Mouse (Mus musculus): ENCODE results near the gene Art5.

DNA sequence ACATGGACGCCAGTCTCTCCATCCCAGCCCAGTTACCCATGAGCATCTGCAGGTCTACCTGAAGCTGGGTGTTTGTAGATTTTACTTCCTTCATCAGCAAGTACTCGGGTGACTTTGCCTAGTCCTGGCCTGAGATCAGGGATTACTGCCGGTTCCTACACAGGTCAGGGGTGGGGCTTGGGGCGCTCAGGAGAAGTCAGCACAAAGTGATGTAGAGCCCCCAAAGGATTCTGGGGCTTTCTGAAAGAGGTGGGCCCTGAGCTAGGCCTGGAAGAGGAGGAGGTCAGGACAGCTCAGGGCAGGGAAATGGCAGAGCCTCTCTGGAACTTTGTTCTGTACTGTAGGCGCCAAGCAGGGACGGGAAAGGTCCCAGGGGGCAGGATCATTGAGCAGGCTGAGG, 6.6 kb downstream of the Art5 start:
- TF ChIP-seq CTCF (IDR thresholded peaks at IDR 0.05; ENCODE audit: control insufficient read depth, insufficient read depth, insufficient read length): no peak
- TF ChIP-seq MYOD1 (IDR thresholded peaks at IDR 0.05; ENCODE audit: control insufficient read depth, insufficient read length, low read depth): no peak
- TF ChIP-seq USF1 (IDR thresholded peaks at IDR 0.05; ENCODE audit: low read depth): no peak
- no peak for TF ChIP-seq FOSL1 (IDR thresholded peaks at IDR 0.05; ENCODE audit: insufficient read depth, low read length, poor library complexity, severe bottlenecking)
